In genomic region chr6:124861266-124861665, GRCm38 (mm10) we compare ENCODE assay signal across 14 mouse cellular contexts. TPM values are rescaled to one million over a fixed set of nuclear protein-coding genes. Genes with fewer than 3 reads are reported as not detected.
A peak's percentile ranks its signal among the peaks of the same experiment; 100 is the strongest.
DNase-seq lines count a peak whose midpoint lies in the region; ATAC-seq and TF ChIP-seq lines count a peak whose summit lies in the region.
"Had no signal": no experiment of that assay in that cellular context is flagged by ENCODE, and none has a peak within 500 bp of the region (broad histone marks: within the 10 kb centered on the region; RNA-seq: fewer than 3 reads in every experiment).

No protein-coding gene starts in this region.

- peak overlapping the region; percentile 76 for H3K4me2 ChIP-seq in forebrain, postnatal 0 days (ENCODE audit: low read depth)
- peak overlapping the region; percentile 70 for H3K4me2 ChIP-seq in midbrain, embryonic 13.5 days (replicated peaks)
- H3K4me2 ChIP-seq: kidney, embryonic 15.5 days; liver, embryonic 13.5 days had no signal

- no peak for ATAC-seq in forebrain, postnatal 0 days
- ATAC-seq in midbrain, embryonic 13.5 days: no peak

- no peaks in the 10 kb centered on the region for H3K27me3 ChIP-seq in forebrain, postnatal 0 days (ENCODE audit: insufficient read depth, low read length)
- H3K27me3 ChIP-seq in midbrain, embryonic 13.5 days: 0 out of 2 replicates have a peak, but pooled peaks cover 12% of the 10 kb centered on the region

- peak overlapping the region; percentile 99 for H3K27ac ChIP-seq in layer of hippocampus, adult 2 months
- no peak overlapping the region for H3K27ac ChIP-seq in forebrain, postnatal 0 days (ENCODE audit: low read depth, low read length)
- H3K27ac ChIP-seq in midbrain, embryonic 13.5 days: peak overlapping the region; percentile 92
- H3K27ac ChIP-seq: kidney, embryonic 15.5 days; liver, embryonic 13.5 days had no signal

- DNase-seq in layer of hippocampus, adult 2 months (ENCODE audit: low spot score in 2 of 2): no peak
- DNase-seq in layer of hippocampus, postnatal 36 days: no peak
- peak; percentile 64 for DNase-seq in cerebellum, adult 9-11 months
- no peak for DNase-seq in forebrain, postnatal 0 days
- DNase-seq in urinary bladder, postnatal 4 days (ENCODE audit: low spot score in 2 of 2): no peak
- DNase-seq in embryo, embryonic 11 days: no peak
- no peak for DNase-seq in T-cell, adult 2 months (ENCODE audit: low spot score)
- DNase-seq: adrenal gland, postnatal 10 days; heart, postnatal 14 days; liver, embryonic 13.5 days; thymus, adult 18-20 months had no signal

- no peak overlapping the region for H3K9ac ChIP-seq in forebrain, postnatal 0 days
- peak overlapping the region; percentile 86 for H3K9ac ChIP-seq in midbrain, embryonic 13.5 days (replicated peaks)
- H3K9ac ChIP-seq: kidney, embryonic 15.5 days; liver, embryonic 13.5 days had no signal

- H3K4me3 ChIP-seq in layer of hippocampus, adult 2 months: peak overlapping the region; percentile 82
- H3K4me3 ChIP-seq in forebrain, postnatal 0 days (ENCODE audit: low read depth, low read length): no peak overlapping the region
- H3K4me3 ChIP-seq in midbrain, embryonic 13.5 days (replicated peaks): peak overlapping the region; percentile 68
- H3K4me3 ChIP-seq: kidney, embryonic 15.5 days; liver, embryonic 13.5 days had no signal

- WGBS in forebrain, postnatal 0 days: 81% methylated on average over 19 of the region's 19 CpGs
- 79% methylated on average over 19 of the region's 19 CpGs for WGBS in midbrain, embryonic 13.5 days

- H3K4me1 ChIP-seq in forebrain, postnatal 0 days (ENCODE audit: insufficient read depth): peaks cover 14% of the 10 kb centered on the region
- H3K4me1 ChIP-seq in midbrain, embryonic 13.5 days (replicated peaks): peaks cover 82% of the 10 kb centered on the region

- no peaks in the 10 kb centered on the region for H3K9me3 ChIP-seq in forebrain, postnatal 0 days (ENCODE audit: low read length)
- no peaks in the 10 kb centered on the region for H3K9me3 ChIP-seq in midbrain, embryonic 13.5 days
- H3K9me3 ChIP-seq: kidney, embryonic 15.5 days; liver, embryonic 13.5 days had no signal

- peaks cover 16% of the 10 kb centered on the region; the same call in 1 of the 2 replicates for H3K36me3 ChIP-seq in forebrain, postnatal 0 days (ENCODE audit: insufficient read depth)
- H3K36me3 ChIP-seq in midbrain, embryonic 13.5 days: peaks cover 6% of the 10 kb centered on the region; the same call in 1 of the 2 replicates
- H3K36me3 ChIP-seq: kidney, embryonic 15.5 days; liver, embryonic 13.5 days had no signal

- TF ChIP-seq CTCF in layer of hippocampus, adult 2 months (conservative IDR thresholded peaks at IDR 0.05): no peak
- TF ChIP-seq CTCF in forebrain, postnatal 0 days (IDR thresholded peaks at IDR 0.05; ENCODE audit: low read depth): no peak

RNA-seq across cellular contexts. Expression of gene Gpr162, which starts 2.5 kb away (rescaled TPM):
- 100 to 1,000 TPM; 181 to 199 TPM for total RNA-seq in layer of hippocampus, adult 2 months (2021)
- total RNA-seq in layer of hippocampus, postnatal 36 days (2021): 100 to 1,000 TPM; 180 to 187 TPM
- 154 and 160 TPM in 2 replicates for total RNA-seq in forebrain, postnatal 0 days (2014; rRNA removed)
- polyA plus RNA-seq in forebrain, postnatal 0 days (2015; fragmentation: Nextera tagmentation; extraction: Ambion mirVana): 30.3 and 38.1 TPM in 2 replicates
- 19.2 and 22.9 TPM in 2 replicates for polyA plus RNA-seq in midbrain, embryonic 13.5 days (2015; fragmentation: Nextera tagmentation; extraction: Ambion mirVana)

RNA-seq across cellular contexts. Expression of gene P3h3, which starts 3.7 kb away (rescaled TPM):
- 10 to 100 TPM; 33.7 to 36.7 TPM for total RNA-seq in layer of hippocampus, adult 2 months (2021)
- total RNA-seq in layer of hippocampus, postnatal 36 days (2021): 10 to 100 TPM; 30.4 to 37.1 TPM
- 78.8 and 85.7 TPM in 2 replicates for total RNA-seq in forebrain, postnatal 0 days (2014; rRNA removed)
- polyA plus RNA-seq in forebrain, postnatal 0 days (2015; fragmentation: Nextera tagmentation; extraction: Ambion mirVana): 6.2 and 9.1 TPM in 2 replicates
- 12.3 and 17.0 TPM in 2 replicates for polyA plus RNA-seq in midbrain, embryonic 13.5 days (2015; fragmentation: Nextera tagmentation; extraction: Ambion mirVana)

RNA-seq across cellular contexts. Expression of gene Gnb3, which starts 21.2 kb away (rescaled TPM):
- under 1 TPM in 1 of 2 experiments, not detected in 1; 0.20 TPM for total RNA-seq in layer of hippocampus, adult 2 months (2021)
- under 1 TPM in 1 of 2 experiments, not detected in 1; 0.17 TPM for total RNA-seq in layer of hippocampus, postnatal 36 days (2021)
- 0.90 and 1.8 TPM in 2 replicates for total RNA-seq in forebrain, postnatal 0 days (2014; rRNA removed)
- 0.61 and 1.2 TPM in 2 replicates for polyA plus RNA-seq in forebrain, postnatal 0 days (2015; fragmentation: Nextera tagmentation; extraction: Ambion mirVana)
- polyA plus RNA-seq in midbrain, embryonic 13.5 days (2015; fragmentation: Nextera tagmentation; extraction: Ambion mirVana): 5.1 and 7.5 TPM in 2 replicates

RNA-seq across cellular contexts. Expression of gene Cd4, which starts 26.8 kb away (rescaled TPM):
- under 1 TPM; 0.18 to 0.47 TPM for total RNA-seq in layer of hippocampus, adult 2 months (2021)
- under 1 TPM in 1 of 2 experiments, not detected in 1; 0.23 TPM for total RNA-seq in layer of hippocampus, postnatal 36 days (2021)
- 0.57 and 0.69 TPM in 2 replicates for total RNA-seq in forebrain, postnatal 0 days (2014; rRNA removed)
- polyA plus RNA-seq in forebrain, postnatal 0 days (2015; fragmentation: Nextera tagmentation; extraction: Ambion mirVana): 0.25 and 0.72 TPM in 2 replicates
- polyA plus RNA-seq in midbrain, embryonic 13.5 days (2015; fragmentation: Nextera tagmentation; extraction: Ambion mirVana): 0.07 TPM in 1 of 2 replicates, not detected in the other
- polyA plus RNA-seq: liver, embryonic 13.5 days; neural tube, embryonic 11.5 days had no signal

RNA-seq across cellular contexts. Expression of gene Cdca3, which starts 31.9 kb away (rescaled TPM):
- total RNA-seq in layer of hippocampus, adult 2 months (2021): 1 to 10 TPM in 1 of 2 experiments, under 1 TPM in 1; 0.47 to 1.3 TPM
- total RNA-seq in layer of hippocampus, postnatal 36 days (2021): 1 to 10 TPM in 1 of 2 experiments, under 1 TPM in 1; 0.38 to 1.2 TPM
- 13.5 and 20.7 TPM in 2 replicates for total RNA-seq in forebrain, postnatal 0 days (2014; rRNA removed)
- polyA plus RNA-seq in forebrain, postnatal 0 days (2015; fragmentation: Nextera tagmentation; extraction: Ambion mirVana): 28.5 and 30.5 TPM in 2 replicates
- 82.7 and 89.5 TPM in 2 replicates for polyA plus RNA-seq in midbrain, embryonic 13.5 days (2015; fragmentation: Nextera tagmentation; extraction: Ambion mirVana)
